17 mouse cellular contexts compared by ENCODE assay signal in the genomic region with DNA sequence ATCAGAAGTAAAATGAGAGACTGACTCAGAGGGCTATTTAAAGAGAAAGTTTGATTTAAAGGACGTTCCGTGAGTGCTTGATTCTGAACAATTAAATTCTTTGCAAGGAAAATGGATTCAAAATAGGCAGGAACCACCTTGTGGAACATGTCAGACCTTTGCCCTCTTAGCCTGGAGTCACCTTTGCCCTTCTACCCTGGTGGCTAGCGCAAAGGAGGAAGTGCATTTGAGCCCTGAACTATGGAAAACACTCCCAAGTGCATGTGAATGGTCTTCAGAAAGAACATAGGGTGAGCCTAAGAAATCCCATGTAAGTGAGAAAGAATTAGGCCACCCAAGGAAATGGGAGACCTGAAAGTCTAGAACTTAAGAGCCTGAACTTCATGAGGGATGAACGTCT.
"Had no signal": no experiment of that assay in that cellular context is flagged by ENCODE, and none has a peak within 500 bp of the region (broad histone marks: within the 10 kb centered on the region; RNA-seq: fewer than 3 reads in every experiment).

No protein-coding gene starts in this region.

- H3K27ac ChIP-seq: lung, embryonic 15.5 days; macrophage; midbrain, embryonic 13.5 days; midbrain, embryonic 15.5 days; neural tube, embryonic 12.5 days; stomach, embryonic 15.5 days; stomach, postnatal 0 days had no signal

- H3K36me3 ChIP-seq: lung, embryonic 15.5 days; midbrain, embryonic 13.5 days; midbrain, embryonic 15.5 days; neural tube, embryonic 12.5 days; stomach, embryonic 15.5 days had no signal

- H3K9ac ChIP-seq: lung, embryonic 15.5 days; midbrain, embryonic 13.5 days; midbrain, embryonic 15.5 days; neural tube, embryonic 12.5 days; stomach, embryonic 15.5 days had no signal

- ATAC-seq: lung, postnatal 0 days; midbrain, embryonic 13.5 days; midbrain, embryonic 15.5 days had no signal

- H3K9me3 ChIP-seq: lung, embryonic 15.5 days; midbrain, embryonic 13.5 days; midbrain, embryonic 15.5 days; neural tube, embryonic 12.5 days; stomach, embryonic 15.5 days had no signal

- DNase-seq: lung, adult 2 months; lung, postnatal 14 days; lung, postnatal 36 days; right cerebral cortex, postnatal 14 days; thymus, adult 2 months; thymus, postnatal 25 days; thymus, postnatal 4 days had no signal

- H3K4me3 ChIP-seq: lung, embryonic 15.5 days; megakaryocyte, embryonic 14.5 days; midbrain, embryonic 13.5 days; midbrain, embryonic 15.5 days; neural tube, embryonic 12.5 days; stomach, embryonic 15.5 days had no signal

- H3K4me1 ChIP-seq: lung, embryonic 15.5 days; megakaryocyte, embryonic 14.5 days; midbrain, embryonic 13.5 days; midbrain, embryonic 15.5 days; neural tube, embryonic 12.5 days; stomach, embryonic 15.5 days had no signal

- H3K4me2 ChIP-seq: lung, embryonic 15.5 days; midbrain, embryonic 11.5 days; midbrain, embryonic 13.5 days; midbrain, embryonic 15.5 days; neural tube, embryonic 12.5 days; stomach, embryonic 15.5 days had no signal

- H3K27me3 ChIP-seq: lung, embryonic 15.5 days; megakaryocyte, embryonic 14.5 days; midbrain, embryonic 15.5 days; neural tube, embryonic 12.5 days; stomach, embryonic 15.5 days had no signal
